13 mouse cellular contexts compared by ENCODE assay signal in genomic region chr6:87809144-87809543, GRCm38 (mm10). TPM values are rescaled to one million over a fixed set of nuclear protein-coding genes. Genes with fewer than 3 reads are reported as not detected.
DNase-seq lines count a peak whose midpoint lies in the region; ATAC-seq and TF ChIP-seq lines count a peak whose summit lies in the region.
"Had no signal": no experiment of that assay in that cellular context is flagged by ENCODE, and none has a peak within 500 bp of the region (broad histone marks: within the 10 kb centered on the region; RNA-seq: fewer than 3 reads in every experiment).

No protein-coding gene starts in this region.

- TF ChIP-seq CTCF in hindbrain, postnatal 0 days (IDR thresholded peaks at IDR 0.05; ENCODE audit: low read depth) = no peak
- TF ChIP-seq CTCF in CH12.LX (conservative IDR thresholded peaks at IDR 0.05 in 1 of 2, IDR thresholded peaks at IDR 0.05 in 1 of 2; ENCODE audit: low read depth in 2 of 2, low read length in 2 of 2) = no peak
- TF ChIP-seq CTCF in midbrain, postnatal 0 days (IDR thresholded peaks at IDR 0.05) = no peak

- peak; percentile 94 for TF ChIP-seq EP300 in CH12.LX (IDR thresholded peaks at IDR 0.05; ENCODE audit: low read length)

- peaks cover 37% of the 10 kb centered on the region for H3K79me2 ChIP-seq in CH12.LX (replicated peaks; ENCODE audit: control insufficient read depth, extremely low read depth, insufficient read depth, poor library complexity, severe bottlenecking)

- 90% methylated on average over 2 of the region's 2 CpGs for WGBS in hindbrain, embryonic 14.5 days
- 91% methylated on average over 2 of the region's 2 CpGs for WGBS in hindbrain, postnatal 0 days
- 94% methylated on average over 2 of the region's 2 CpGs for WGBS in midbrain, postnatal 0 days

- no peak overlapping the region for H3K27ac ChIP-seq in hindbrain, embryonic 14.5 days
- no peak overlapping the region for H3K27ac ChIP-seq in hindbrain, postnatal 0 days
- peak overlapping the region; percentile 94 for H3K27ac ChIP-seq in CH12.LX (ENCODE audit: insufficient read depth, low read depth)
- no peak overlapping the region for H3K27ac ChIP-seq in midbrain, postnatal 0 days (ENCODE audit: low read depth, low read length)
- H3K27ac ChIP-seq: forebrain, embryonic 13.5 days had no signal

- no peak for TF ChIP-seq RAD21 in CH12.LX (IDR thresholded peaks at IDR 0.05; ENCODE audit: low read depth, low read length)

- TF ChIP-seq POLR2A in CH12.LX (IDR thresholded peaks at IDR 0.05; ENCODE audit: low read depth, low read length) = no peak

- H3K9me3 ChIP-seq in hindbrain, embryonic 14.5 days (ENCODE audit: control insufficient read depth, low read length) = no peaks in the 10 kb centered on the region
- no peaks in the 10 kb centered on the region for H3K9me3 ChIP-seq in hindbrain, postnatal 0 days (ENCODE audit: low read length)
- no peaks in the 10 kb centered on the region for H3K9me3 ChIP-seq in CH12.LX (replicated peaks; ENCODE audit: low read length)
- no peaks in the 10 kb centered on the region for H3K9me3 ChIP-seq in midbrain, postnatal 0 days (ENCODE audit: low read length)
- H3K9me3 ChIP-seq: forebrain, embryonic 13.5 days had no signal

- H3K9ac ChIP-seq in hindbrain, embryonic 14.5 days = 0 out of 2 replicates have a peak overlapping the region, but pooled peaks have one; percentile 3
- H3K9ac ChIP-seq in hindbrain, postnatal 0 days (replicated peaks; ENCODE audit: low read length) = no peak overlapping the region
- H3K9ac ChIP-seq in CH12.LX (ENCODE audit: insufficient read depth, low read depth) = peak overlapping the region; percentile 87
- H3K9ac ChIP-seq in midbrain, postnatal 0 days (replicated peaks; ENCODE audit: low read length, poor library complexity, severe bottlenecking) = no peak overlapping the region
- H3K9ac ChIP-seq: forebrain, embryonic 13.5 days had no signal

- in situ Hi-C loops in CH12.LX (cut with MboI; ENCODE audit: low pct_ligation_motif_present, low pct_unique_long_range_greater_than_20kb, low sequenced_read_pairs) = no loop called here

- H3K4me1 ChIP-seq in hindbrain, embryonic 14.5 days (replicated peaks; ENCODE audit: control insufficient read depth, insufficient read depth, low read length) = peaks cover 12% of the 10 kb centered on the region
- peaks cover 10% of the 10 kb centered on the region for H3K4me1 ChIP-seq in hindbrain, postnatal 0 days (ENCODE audit: insufficient read depth, low read length)
- H3K4me1 ChIP-seq in CH12.LX (ENCODE audit: control insufficient read depth in 1 of 2, insufficient read depth in 2 of 2) = peaks cover 17 to 67% of the 10 kb centered on the region in 2 experiments
- peaks cover 5% of the 10 kb centered on the region; the same call in 1 of the 2 replicates for H3K4me1 ChIP-seq in midbrain, postnatal 0 days (ENCODE audit: insufficient read depth, low read length)

- ATAC-seq in hindbrain, embryonic 14.5 days (ENCODE audit: low FRiP score) = no peak
- no peak for ATAC-seq in hindbrain, postnatal 0 days
- 0 out of 2 replicates have a peak, but pooled peaks have one; percentile 4 for ATAC-seq in granulocyte monocyte progenitor cell, adult 5-6 weeks (replicated peaks; ENCODE audit: poor library complexity, severe bottlenecking)
- 0 out of 2 replicates have a peak, but pooled peaks have one; percentile 7 for ATAC-seq in monocyte, adult 5-6 weeks (replicated peaks; ENCODE audit: insufficient number of reproducible peaks, low FRiP score, low TSS enrichment, poor library complexity, severe bottlenecking)
- no peak for ATAC-seq in midbrain, postnatal 0 days (ENCODE audit: low FRiP score)
- ATAC-seq: forebrain, embryonic 13.5 days had no signal

- dilution Hi-C loops in CH12.LX (cut with MboI; ENCODE audit: extremely low pct_ligation_motif_present, extremely low pct_unique_long_range_greater_than_20kb, low sequenced_read_pairs) = no loop called here

- no peaks in the 10 kb centered on the region for H3K27me3 ChIP-seq in hindbrain, embryonic 14.5 days (ENCODE audit: control insufficient read depth, insufficient read depth, low read length)
- H3K27me3 ChIP-seq in hindbrain, postnatal 0 days (ENCODE audit: insufficient read depth, low read length) = no peaks in the 10 kb centered on the region
- no peaks in the 10 kb centered on the region for H3K27me3 ChIP-seq in CH12.LX (replicated peaks)
- no peaks in the 10 kb centered on the region for H3K27me3 ChIP-seq in midbrain, postnatal 0 days (ENCODE audit: insufficient read depth, low read length)
- H3K27me3 ChIP-seq: forebrain, embryonic 13.5 days had no signal

- DNase-seq in hindbrain, embryonic 14.5 days (ENCODE audit: low spot score) = no peak
- DNase-seq in hindbrain, postnatal 0 days (ENCODE audit: low spot score) = no peak
- DNase-seq in CH12.LX (ENCODE audit: extremely low read depth) = peak; percentile 66
- no peak for DNase-seq in midbrain, postnatal 0 days (ENCODE audit: low spot score)
- no peak for DNase-seq in layer of hippocampus, adult 8-10 months (ENCODE audit: low spot score in 2 of 2)
- DNase-seq: adrenal gland, adult 2 months; gastrocnemius, postnatal 10 days; heart, postnatal 4 days; left cerebral cortex, postnatal 4 days; retina, postnatal 1 day had no signal

- no peak overlapping the region for H3K4me3 ChIP-seq in hindbrain, embryonic 14.5 days (replicated peaks; ENCODE audit: low read length)
- no peak overlapping the region for H3K4me3 ChIP-seq in hindbrain, postnatal 0 days (ENCODE audit: low read length)
- peak overlapping the region; percentile 75 to 94 (median 78) for H3K4me3 ChIP-seq in CH12.LX (replicated peaks in 1 of 3; ENCODE audit: low read depth in 2 of 3, low read length in 2 of 3, poor library complexity in 1 of 3)
- no peak overlapping the region for H3K4me3 ChIP-seq in midbrain, postnatal 0 days (ENCODE audit: low read depth, low read length)
- H3K4me3 ChIP-seq: forebrain, embryonic 13.5 days had no signal

- H3K36me3 ChIP-seq in hindbrain, embryonic 14.5 days (replicated peaks; ENCODE audit: control insufficient read depth, insufficient read depth) = peaks cover 13% of the 10 kb centered on the region; the same call in 1 of the 2 replicates
- H3K36me3 ChIP-seq in hindbrain, postnatal 0 days (ENCODE audit: insufficient read depth, low read length) = no peaks in the 10 kb centered on the region; the same call in 1 of the 2 replicates
- H3K36me3 ChIP-seq in CH12.LX (replicated peaks in 1 of 2; ENCODE audit: control insufficient read depth in 1 of 2, insufficient read depth in 1 of 2, low read length in 1 of 2) = peaks cover 8 to 39% of the 10 kb centered on the region in 2 experiments
- H3K36me3 ChIP-seq in midbrain, postnatal 0 days (ENCODE audit: insufficient read depth, low read length) = peaks cover 6% of the 10 kb centered on the region; the same call in 1 of the 2 replicates

- H3K4me2 ChIP-seq in hindbrain, embryonic 14.5 days (replicated peaks) = no peak overlapping the region
- H3K4me2 ChIP-seq in hindbrain, postnatal 0 days (ENCODE audit: low read depth, low read length) = no peak overlapping the region
- H3K4me2 ChIP-seq in CH12.LX (ENCODE audit: insufficient read depth, low read depth, poor library complexity, severe bottlenecking) = peak overlapping the region; percentile 85
- no peak overlapping the region for H3K4me2 ChIP-seq in midbrain, postnatal 0 days (ENCODE audit: low read depth, low read length, poor library complexity, severe bottlenecking)
- H3K4me2 ChIP-seq: forebrain, embryonic 13.5 days had no signal

RNA-seq across cellular contexts. Expression of gene Rab43, which starts 2.8 kb away (rescaled TPM):
- polyA plus RNA-seq in hindbrain, embryonic 14.5 days (2014; fragmentation: Nextera tagmentation; extraction: Ambion mirVana) = 7.8 and 15.6 TPM in 2 replicates
- total RNA-seq in hindbrain, postnatal 0 days (2014; rRNA removed) = 18.6 and 27.3 TPM in 2 replicates
- 7.4 and 8.0 TPM in 2 replicates for polyA plus RNA-seq in hindbrain, postnatal 0 days (2015; fragmentation: Nextera tagmentation; extraction: Ambion mirVana)
- 10.3 and 11.4 TPM in 2 replicates for total RNA-seq in CH12.LX (2012; rRNA removed)
- total RNA-seq in CH12.LX (2014; rRNA removed) = 2.8 and 4.3 TPM in 2 replicates
- 16.1 and 23.4 TPM in 2 replicates for polyA plus RNA-seq in CH12.LX (2012; ENCODE audit: insufficient read length, low read depth)
- 18.8 and 36.7 TPM in 2 replicates for total RNA-seq in granulocyte monocyte progenitor cell, adult 5-6 weeks (2014; fragmentation: Nextera tagmentation)
- 4.2 and 6.4 TPM in 2 replicates for total RNA-seq in granulocyte monocyte progenitor cell, adult 5-6 weeks (2017)
- 33.6 to 48.6 TPM (median 34.7 TPM) in 3 replicates for total RNA-seq in monocyte, adult 5-6 weeks (2017)
- 23.2 and 31.6 TPM in 2 replicates for total RNA-seq in midbrain, postnatal 0 days (2014; rRNA removed)
- polyA plus RNA-seq in midbrain, postnatal 0 days (2015; fragmentation: Nextera tagmentation; extraction: Ambion mirVana) = 7.7 and 9.9 TPM in 2 replicates
- 10 to 100 TPM; 18.9 to 23.5 (median 20.0) TPM for total RNA-seq in layer of hippocampus, adult 8-10 months (2022)

RNA-seq across cellular contexts. Expression of gene Gm45140, which starts 26.5 kb away (rescaled TPM):
- 1.1 and 5.8 TPM in 2 replicates for polyA plus RNA-seq in hindbrain, embryonic 14.5 days (2014; fragmentation: Nextera tagmentation; extraction: Ambion mirVana)
- 0.54 TPM in 1 of 2 replicates, not detected in the other for total RNA-seq in hindbrain, postnatal 0 days (2014; rRNA removed)
- 1.5 and 2.0 TPM in 2 replicates for polyA plus RNA-seq in hindbrain, postnatal 0 days (2015; fragmentation: Nextera tagmentation; extraction: Ambion mirVana)
- total RNA-seq in CH12.LX (2012; rRNA removed) (13.0 and 15.7 TPM in 2 replicates), CH12.LX (2014; rRNA removed) (4.3 and 5.5 TPM in 2 replicates)
- polyA plus RNA-seq in CH12.LX (2012; ENCODE audit: insufficient read length, low read depth) = 25.7 and 37.6 TPM in 2 replicates
- 2.2 and 5.6 TPM in 2 replicates for total RNA-seq in granulocyte monocyte progenitor cell, adult 5-6 weeks (2014; fragmentation: Nextera tagmentation)
- 11.6 and 14.3 TPM in 2 replicates for total RNA-seq in granulocyte monocyte progenitor cell, adult 5-6 weeks (2017)
- total RNA-seq in monocyte, adult 5-6 weeks (2017) = 27.5 to 45.6 TPM (median 37.9 TPM) in 3 replicates
- total RNA-seq in midbrain, postnatal 0 days (2014; rRNA removed) = 5.4 TPM in 1 of 2 replicates, not detected in the other
- 1.2 and 1.8 TPM in 2 replicates for polyA plus RNA-seq in midbrain, postnatal 0 days (2015; fragmentation: Nextera tagmentation; extraction: Ambion mirVana)
- total RNA-seq in layer of hippocampus, adult 8-10 months (2022) = 1 to 10 TPM in 2 of 4 experiments, under 1 TPM in 2; 0.49 to 3.8 (median 1.5) TPM

RNA-seq across cellular contexts. Expression of gene Isy1, which starts 29.5 kb away (rescaled TPM):
- 21.1 and 21.7 TPM in 2 replicates for polyA plus RNA-seq in hindbrain, embryonic 14.5 days (2014; fragmentation: Nextera tagmentation; extraction: Ambion mirVana)
- total RNA-seq in hindbrain, postnatal 0 days (2014; rRNA removed) = 7.9 and 11.3 TPM in 2 replicates
- 27.4 and 31.5 TPM in 2 replicates for polyA plus RNA-seq in hindbrain, postnatal 0 days (2015; fragmentation: Nextera tagmentation; extraction: Ambion mirVana)
- total RNA-seq in CH12.LX (2012; rRNA removed) (43.8 and 67.7 TPM in 2 replicates), CH12.LX (2014; rRNA removed) (77.4 and 84.2 TPM in 2 replicates)
- 140 and 204 TPM in 2 replicates for polyA plus RNA-seq in CH12.LX (2012; ENCODE audit: insufficient read length, low read depth)
- total RNA-seq in granulocyte monocyte progenitor cell, adult 5-6 weeks (2014; fragmentation: Nextera tagmentation) = 58.9 and 61.0 TPM in 2 replicates
- 108 and 127 TPM in 2 replicates for total RNA-seq in granulocyte monocyte progenitor cell, adult 5-6 weeks (2017)
- total RNA-seq in monocyte, adult 5-6 weeks (2017) = 60.7 to 130 TPM (median 83.6 TPM) in 3 replicates
- total RNA-seq in midbrain, postnatal 0 days (2014; rRNA removed) = 21.7 and 22.5 TPM in 2 replicates
- polyA plus RNA-seq in midbrain, postnatal 0 days (2015; fragmentation: Nextera tagmentation; extraction: Ambion mirVana) = 20.7 and 25.9 TPM in 2 replicates
- total RNA-seq in layer of hippocampus, adult 8-10 months (2022) = 10 to 100 TPM; 24.5 to 37.1 (median 28.0) TPM

RNA-seq across cellular contexts. Expression of gene Gp9, which starts 31.3 kb away (rescaled TPM):
- polyA plus RNA-seq in hindbrain, embryonic 14.5 days (2014; fragmentation: Nextera tagmentation; extraction: Ambion mirVana) = 0.56 and 0.83 TPM in 2 replicates
- 0.32 TPM in 1 of 2 replicates, not detected in the other for total RNA-seq in hindbrain, postnatal 0 days (2014; rRNA removed)
- 0.20 and 0.34 TPM in 2 replicates for polyA plus RNA-seq in hindbrain, postnatal 0 days (2015; fragmentation: Nextera tagmentation; extraction: Ambion mirVana)
- total RNA-seq in CH12.LX (2012; rRNA removed) (not detected in 2 replicates), CH12.LX (2014; rRNA removed) (not detected in 2 replicates)
- not detected in 2 replicates for polyA plus RNA-seq in CH12.LX (2012; ENCODE audit: insufficient read length, low read depth)
- 0.88 TPM in 1 of 2 replicates, not detected in the other for total RNA-seq in granulocyte monocyte progenitor cell, adult 5-6 weeks (2014; fragmentation: Nextera tagmentation)
- 0.30 TPM in 1 of 2 replicates, not detected in the other for total RNA-seq in granulocyte monocyte progenitor cell, adult 5-6 weeks (2017)
- 1.9 to 42.8 TPM (median 3.1 TPM) in 3 replicates for total RNA-seq in monocyte, adult 5-6 weeks (2017)
- 1.7 TPM in 1 of 2 replicates, not detected in the other for total RNA-seq in midbrain, postnatal 0 days (2014; rRNA removed)
- polyA plus RNA-seq in midbrain, postnatal 0 days (2015; fragmentation: Nextera tagmentation; extraction: Ambion mirVana) = not detected in 2 replicates
- 1 to 10 TPM in 2 of 4 experiments, under 1 TPM in 2; 0.37 to 1.5 (median 0.85) TPM for total RNA-seq in layer of hippocampus, adult 8-10 months (2022)
- total RNA-seq: gastrocnemius, postnatal 10 days; left cerebral cortex, postnatal 4 days had no signal

RNA-seq across cellular contexts. Expression of gene Cnbp, which starts 41.8 kb away (rescaled TPM):
- 541 and 555 TPM in 2 replicates for polyA plus RNA-seq in hindbrain, embryonic 14.5 days (2014; fragmentation: Nextera tagmentation; extraction: Ambion mirVana)
- total RNA-seq in hindbrain, postnatal 0 days (2014; rRNA removed) = 196 and 209 TPM in 2 replicates
- 660 and 682 TPM in 2 replicates for polyA plus RNA-seq in hindbrain, postnatal 0 days (2015; fragmentation: Nextera tagmentation; extraction: Ambion mirVana)
- total RNA-seq in CH12.LX (2012; rRNA removed) (558 and 652 TPM in 2 replicates), CH12.LX (2014; rRNA removed) (838 and 876 TPM in 2 replicates)
- 649 and 743 TPM in 2 replicates for polyA plus RNA-seq in CH12.LX (2012; ENCODE audit: insufficient read length, low read depth)
- total RNA-seq in granulocyte monocyte progenitor cell, adult 5-6 weeks (2014; fragmentation: Nextera tagmentation) = 481 and 528 TPM in 2 replicates
- 1,031 and 1,136 TPM in 2 replicates for total RNA-seq in granulocyte monocyte progenitor cell, adult 5-6 weeks (2017)
- 887 to 1,002 TPM (median 999 TPM) in 3 replicates for total RNA-seq in monocyte, adult 5-6 weeks (2017)
- 178 and 197 TPM in 2 replicates for total RNA-seq in midbrain, postnatal 0 days (2014; rRNA removed)
- polyA plus RNA-seq in midbrain, postnatal 0 days (2015; fragmentation: Nextera tagmentation; extraction: Ambion mirVana) = 550 and 577 TPM in 2 replicates
- 100 to 1,000 TPM; 259 to 278 (median 266) TPM for total RNA-seq in layer of hippocampus, adult 8-10 months (2022)

Comparison
In these comparisons a context has a peak if more than half of its experiments do, and no peak if none do; other contexts are left out.
1. H3K9ac ChIP-seq: peak in hindbrain, embryonic 14.5 days (single experiment) and CH12.LX (single experiment); none in hindbrain, postnatal 0 days (single experiment) and midbrain, postnatal 0 days (single experiment).
2. ATAC-seq: peak in granulocyte monocyte progenitor cell, adult 5-6 weeks (single experiment) and monocyte, adult 5-6 weeks (single experiment); none in hindbrain, embryonic 14.5 days (single experiment), hindbrain, postnatal 0 days (single experiment) and midbrain, postnatal 0 days (single experiment).
3. H3K4me3 ChIP-seq: peak in CH12.LX (3 of 3); none in hindbrain, embryonic 14.5 days (single experiment), hindbrain, postnatal 0 days (single experiment) and midbrain, postnatal 0 days (single experiment).